Mouse (Mus musculus) heart, postnatal 4 days (tissue): ENCODE measurements at regions not wholly inside any gene's neighbourhood (a gene's known extent, or its start where the extent isn't known, plus 50 kb on each side); places are given as distances from the start of the nearest gene placed in this dataset.

Experiments
- DNase-seq: peaks from one replicate; pipeline ENCODE4 v3.0.0; 2021

- no peak for DNase-seq
These were observed 97.7 kb upstream of the Spred1 start for GRCm38 (mm10) chr2:117023436-117023835.

- no peak for DNase-seq
These were observed 94.1 kb upstream of the Spred1 start for GRCm38 (mm10) chr2:117027071-117027470.

- DNase-seq: no peak
These were observed 92.4 kb upstream of the Spred1 start for GRCm38 (mm10) chr2:117028771-117029170.

- DNase-seq: peak; percentile 24
These were observed 84.8 kb upstream of the Spred1 start for GRCm38 (mm10) chr2:117036197-117036872.

GRCm38 (mm10) chr2:117040211-117040610, 81.0 kb upstream of the Spred1 start:
- no peak for DNase-seq

GRCm38 (mm10) chr2:117043831-117044230, 77.3 kb upstream of the Spred1 start:
- no peak for DNase-seq

- DNase-seq: no peak
These were observed 72.9 kb upstream of the Spred1 start for GRCm38 (mm10) chr2:117048290-117048730.

- no peak for DNase-seq
These were observed 71.1 kb upstream of the Spred1 start for GRCm38 (mm10) chr2:117050061-117050460.

- no peak for DNase-seq
These were observed 57.0 kb upstream of the Spred1 start for GRCm38 (mm10) chr2:117064126-117064525.

GRCm38 (mm10) chr2:117070348-117070747, 50.8 kb upstream of the Spred1 start:
- DNase-seq: no peak

- no peak for DNase-seq
These were observed 50.1 kb upstream of the Spred1 start for GRCm38 (mm10) chr2:117071098-117071497.
